Mouse (Mus musculus) thymus, adult 2 months (tissue): ENCODE measurements around the gene Nrl.

ENCODE experiments used
- CTCF ChIP-seq: fragments of 200-500 bp; IDR thresholded peaks from 2 replicates; pipeline ENCODE4 v1.5.1; 2012; ENCODE audit warnings: mild to moderate bottlenecking, control low read depth, low read length, moderate library complexity, borderline replicate concordance; ENCODE audit not compliant: control insufficient read depth, poor library complexity, insufficient read depth; ENCODE audit errors: extremely low read depth
- POLR2A ChIP-seq: fragments of 200-500 bp; IDR thresholded peaks from 2 replicates; pipeline ENCODE4 v1.6.1; 2012; ENCODE audit warnings: mild to moderate bottlenecking, low read length, control low read depth, moderate library complexity; ENCODE audit not compliant: control insufficient read depth, poor library complexity, insufficient read depth; ENCODE audit errors: extremely low read depth

DNA sequence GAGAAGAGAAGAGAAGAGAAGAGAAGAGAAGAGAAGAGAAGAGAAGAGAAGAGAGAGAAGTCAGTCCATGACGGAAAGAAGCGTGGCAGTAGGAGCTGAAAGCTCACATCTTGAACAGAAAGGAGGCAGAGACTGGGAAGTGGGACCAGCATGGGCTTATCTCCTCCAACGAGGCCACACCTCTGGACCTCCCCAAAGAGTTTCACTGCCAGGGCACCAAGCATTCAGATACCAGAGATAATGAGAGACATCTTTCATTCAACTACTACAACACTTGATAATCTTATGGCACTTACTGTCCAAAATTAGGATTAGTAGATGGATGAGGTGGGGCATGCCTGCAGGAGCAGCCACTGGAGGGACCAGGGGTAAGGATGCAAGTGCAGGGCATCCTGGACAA is 31.0 kb upstream of the Nrl start:
- TF ChIP-seq CTCF (no peak), POLR2A (no peak)
